Mouse (Mus musculus) erythroblast, embryonic 14.5 days (primary cell): ENCODE measurements at regions not wholly inside any gene's neighbourhood (a gene's known extent, or its start where the extent isn't known, plus 50 kb on each side); places are given as distances from the start of the nearest gene placed in this dataset.

Experiments used
- H3K27me3 ChIP-seq: 2 replicates; pipeline ENCODE4 v1.6.1; 2012; ENCODE audit warnings: inconsistent platforms; ENCODE audit not compliant: control insufficient read depth
- H3K36me3 ChIP-seq: 2 replicates; pipeline ENCODE4 v1.6.1; 2012; ENCODE audit warnings: mild to moderate bottlenecking, inconsistent platforms; ENCODE audit not compliant: control insufficient read depth
- H3K4me1 ChIP-seq: 2 replicates; pipeline ENCODE4 v1.6.1; 2012; ENCODE audit warnings: inconsistent platforms; ENCODE audit not compliant: control insufficient read depth
- H3K4me3 ChIP-seq: replicated peaks from 2 replicates; pipeline ENCODE3; 2012; ENCODE audit warnings: moderate library complexity, mild to moderate bottlenecking, inconsistent platforms
- H3K9me3 ChIP-seq: 2 replicates; pipeline ENCODE4 v1.6.1; 2012; ENCODE audit warnings: low read length, inconsistent platforms, mixed read lengths; ENCODE audit not compliant: control insufficient read depth
- GATA1 ChIP-seq: IDR thresholded peaks from 2 replicates; pipeline ENCODE4 v1.6.1; 2012; ENCODE audit warnings: low read length, inconsistent platforms, mixed read lengths
- TAL1 ChIP-seq: IDR thresholded peaks from 3 replicates; pipeline ENCODE4 v1.6.1; 2012; ENCODE audit warnings: low read length, inconsistent platforms, mixed read lengths

DNA sequence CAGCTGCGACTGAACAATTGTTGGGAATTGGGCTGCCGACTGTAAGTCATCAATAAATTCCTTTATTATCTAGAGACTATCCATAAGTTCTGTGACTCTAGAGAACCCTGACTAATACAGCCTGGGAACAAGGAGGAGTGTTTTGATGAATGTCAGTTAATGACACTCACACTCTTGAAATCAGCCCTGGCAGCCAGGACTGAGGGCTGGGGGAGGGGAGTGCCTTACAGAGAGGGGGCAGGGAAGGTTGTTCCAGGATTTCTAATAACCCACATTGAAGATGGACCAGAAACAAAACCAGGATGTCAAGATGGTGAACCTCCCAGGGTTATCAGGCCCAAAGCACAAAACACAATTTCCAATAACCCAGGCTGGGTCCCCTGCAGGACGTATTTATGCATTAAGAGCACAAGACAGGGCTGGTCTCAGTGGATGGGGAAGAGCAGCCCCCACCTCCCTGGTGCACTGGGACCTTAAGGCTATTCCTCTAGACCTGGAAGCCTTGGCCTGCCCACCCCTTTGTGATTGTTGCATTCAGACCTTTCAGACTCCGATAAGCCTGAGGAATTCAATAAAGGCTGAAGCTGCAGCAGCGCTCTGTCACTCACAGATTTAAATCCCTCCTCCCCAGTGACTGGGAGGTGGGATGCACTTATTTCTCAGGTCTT lies 80.0 kb upstream of the Topaz1 start:
- Histone ChIP-seq H3K4me3 (no peak overlapping the region), H3K36me3 (no peaks in the 10 kb centered on the region), H3K4me1 (no peaks in the 10 kb centered on the region), H3K9me3 (no peaks in the 10 kb centered on the region), H3K27me3 (no peaks in the 10 kb centered on the region; the same call in 1 of the 2 replicates)
- TF ChIP-seq TAL1 (no peak), GATA1 (no peak)

DNA sequence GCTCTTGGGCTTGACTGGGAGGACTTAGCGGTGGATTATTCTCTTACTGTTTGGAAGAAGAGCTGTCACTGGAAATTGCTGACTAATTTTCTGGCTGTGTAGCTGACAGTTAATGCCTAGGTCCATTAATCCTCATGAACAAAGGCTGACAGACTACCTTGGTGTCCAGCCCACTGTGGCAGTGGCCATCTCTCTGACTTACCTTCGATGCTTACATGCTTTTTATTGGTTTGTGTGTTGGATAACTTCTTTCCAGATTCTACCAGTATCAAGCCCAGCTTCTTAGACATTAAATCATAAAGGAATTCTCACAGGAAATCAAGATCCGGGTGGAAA lies 79.5 kb upstream of the Topaz1 start:
- Histone ChIP-seq H3K4me3 (no peak overlapping the region), H3K9me3 (no peaks in the 10 kb centered on the region), H3K4me1 (no peaks in the 10 kb centered on the region), H3K36me3 (no peaks in the 10 kb centered on the region), H3K27me3 (no peaks in the 10 kb centered on the region; the same call in 1 of the 2 replicates)
- TF ChIP-seq TAL1, result no peak
- TF ChIP-seq GATA1, result no peak

DNA sequence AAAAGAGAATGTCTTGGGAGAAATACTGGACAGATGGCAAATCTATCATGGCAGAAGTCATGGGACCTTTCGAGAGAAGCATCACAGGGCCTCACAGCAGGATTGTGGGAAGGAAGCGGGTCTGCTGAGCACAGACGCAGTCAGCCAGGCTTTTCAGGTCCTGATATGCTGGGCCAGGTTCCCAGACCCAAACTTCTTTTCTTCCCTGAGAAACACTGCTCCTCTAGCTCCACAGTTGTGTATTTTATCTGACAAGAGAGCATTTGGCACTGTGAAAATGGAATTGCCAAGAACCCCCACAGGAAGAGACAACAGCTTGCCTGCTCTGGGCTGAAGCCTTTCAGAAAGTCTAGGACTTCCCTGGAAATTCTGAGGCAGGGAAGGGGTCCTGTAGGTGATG lies 73.4 kb upstream of the Topaz1 start:
- Histone ChIP-seq H3K9me3 (no peaks in the 10 kb centered on the region), H3K36me3 (no peaks in the 10 kb centered on the region), H3K27me3 (no peaks in the 10 kb centered on the region), H3K4me3 (no peak overlapping the region), H3K4me1 (no peaks in the 10 kb centered on the region)
- TF ChIP-seq GATA1, result no peak
- TF ChIP-seq TAL1, result no peak

DNA sequence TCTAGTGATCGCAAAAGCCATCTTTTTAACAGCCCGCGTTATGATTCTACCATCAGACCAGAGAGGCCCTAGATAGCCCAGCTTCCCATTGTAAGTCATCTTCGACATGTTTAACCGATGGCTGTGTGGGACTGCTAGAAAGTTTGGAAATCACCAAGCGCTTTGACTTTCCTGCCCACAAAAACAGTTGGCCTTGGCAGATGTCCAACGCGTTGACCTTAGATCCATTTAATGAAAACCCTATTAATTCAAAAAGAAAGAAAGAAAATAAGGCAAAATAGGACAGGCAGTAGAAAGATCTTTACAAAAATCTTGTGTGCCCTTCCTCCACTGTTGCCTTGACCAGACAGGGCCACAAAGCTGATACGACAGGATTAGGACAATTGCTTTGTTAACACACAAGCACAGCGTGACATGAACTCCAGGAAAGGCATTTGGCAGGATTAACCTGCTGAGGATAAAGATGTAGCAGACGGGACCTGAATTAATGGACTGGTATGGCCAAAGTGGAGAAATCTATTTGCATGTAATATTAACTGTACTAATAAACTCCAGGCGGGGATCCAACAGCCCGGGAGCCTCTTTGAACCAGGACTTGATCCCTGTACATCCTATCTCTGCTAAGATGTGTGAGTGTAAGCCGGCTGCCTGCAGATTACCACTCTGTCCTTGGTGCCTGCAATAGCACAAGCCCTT lies 69.0 kb upstream of the Topaz1 start:
- H3K9me3 ChIP-seq, result no peaks in the 10 kb centered on the region
- no peak overlapping the region for H3K4me3 ChIP-seq
- H3K4me1 ChIP-seq, result no peaks in the 10 kb centered on the region
- no peaks in the 10 kb centered on the region for H3K36me3 ChIP-seq
- TF ChIP-seq GATA1 (no peak), TAL1 (no peak)
- H3K27me3 ChIP-seq, result no peaks in the 10 kb centered on the region

DNA sequence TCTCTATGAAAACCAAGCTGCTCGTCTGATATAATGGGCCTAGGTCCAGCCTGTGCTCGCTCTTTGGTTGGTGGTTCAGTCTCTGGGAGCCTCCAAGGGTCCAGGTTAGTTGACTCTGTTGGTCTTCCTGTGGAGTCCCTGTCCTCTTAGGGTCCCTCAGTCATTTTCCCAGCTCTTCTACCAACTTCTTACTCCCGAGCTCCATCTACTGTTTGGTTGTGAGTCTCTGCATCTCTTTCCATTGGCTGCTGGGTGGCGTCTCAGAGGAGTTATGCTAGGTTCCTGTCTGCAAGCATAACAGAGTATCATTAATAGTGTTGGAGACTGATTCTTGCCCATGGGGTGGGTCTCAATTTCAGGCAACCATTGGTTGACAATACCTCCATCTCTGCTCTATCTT lies 60.0 kb upstream of the Topaz1 start:
- Histone ChIP-seq H3K4me3 (no peak overlapping the region), H3K9me3 (no peaks in the 10 kb centered on the region), H3K36me3 (no peaks in the 10 kb centered on the region), H3K4me1 (no peaks in the 10 kb centered on the region), H3K27me3 (no peaks in the 10 kb centered on the region)
- TF ChIP-seq TAL1 (no peak), GATA1 (no peak)

DNA sequence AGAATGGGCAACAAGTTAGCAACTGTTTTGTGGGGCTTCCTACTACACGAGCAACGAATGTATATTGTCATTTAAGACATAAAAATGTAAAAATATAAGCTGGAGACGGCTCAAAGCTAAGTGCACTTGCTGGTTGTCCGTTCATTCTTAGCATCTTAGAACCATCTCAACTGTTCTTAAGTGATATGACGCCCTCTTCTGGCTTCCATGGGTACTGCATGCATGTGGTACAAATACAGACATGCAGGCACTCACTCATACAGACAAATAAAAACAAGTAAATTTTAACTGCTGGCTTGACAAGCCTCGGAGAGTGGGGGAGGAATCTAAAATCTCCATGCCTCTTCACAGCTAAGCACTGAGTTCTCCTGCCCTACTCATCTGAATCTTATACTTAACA lies 55.3 kb upstream of the Topaz1 start:
- no peak overlapping the region for H3K4me3 ChIP-seq
- no peak for TF ChIP-seq GATA1
- no peak for TF ChIP-seq TAL1
- H3K4me1 ChIP-seq, result no peaks in the 10 kb centered on the region
- H3K27me3 ChIP-seq, result no peaks in the 10 kb centered on the region
- no peaks in the 10 kb centered on the region for H3K36me3 ChIP-seq
- H3K9me3 ChIP-seq, result no peaks in the 10 kb centered on the region

DNA sequence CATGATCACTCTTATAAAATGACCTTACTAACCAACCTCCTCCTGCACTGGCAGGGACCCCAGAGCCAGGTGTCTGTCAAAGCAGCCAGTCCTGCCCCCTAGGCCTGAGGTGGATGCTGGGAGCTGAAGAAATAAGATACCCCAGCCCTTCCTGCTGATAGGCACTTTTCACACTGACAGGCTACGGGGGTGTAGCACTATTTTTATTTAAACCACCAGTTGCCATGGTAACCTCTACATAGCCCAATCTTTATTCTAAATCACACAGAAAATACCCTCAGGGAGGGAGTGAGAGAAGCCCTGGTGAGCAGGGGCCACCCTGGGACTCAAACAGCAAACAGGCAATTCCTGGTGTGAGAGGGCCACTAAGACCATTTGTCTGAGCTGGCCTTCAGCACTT lies 51.4 kb upstream of the Topaz1 start:
- Histone ChIP-seq H3K4me1 (no peaks in the 10 kb centered on the region), H3K36me3 (no peaks in the 10 kb centered on the region), H3K27me3 (no peaks in the 10 kb centered on the region), H3K4me3 (no peak overlapping the region), H3K9me3 (no peaks in the 10 kb centered on the region)
- TF ChIP-seq TAL1 (no peak), GATA1 (no peak)
